Mouse (Mus musculus) liver, postnatal 0 days (tissue): ENCODE results near the gene Tkt.

Experiments used
- CTCF ChIP-seq: sonication (generic); IDR thresholded peaks from 2 replicates; pipeline ENCODE4 v1.5.1; 2016; ENCODE audit warnings: antibody characterized with exemption, low read depth
- EP300 ChIP-seq: IDR thresholded peaks from 2 replicates; pipeline ENCODE4 v1.6.1; 2016; ENCODE audit warnings: antibody characterized with exemption, low read depth, mild to moderate bottlenecking

GRCm38 (mm10) chr14:30566317-30566716 lies 18.2 kb downstream of the Tkt start:
- TF ChIP-seq CTCF (no peak), EP300 (no peak)
